Mouse (Mus musculus): ENCODE measurements at regions not wholly inside any gene's neighbourhood (a gene's known extent, or its start where the extent isn't known, plus 50 kb on each side); places are given as distances from the start of the nearest gene placed in this dataset.
"Not testable (repeated sequence)": the region's sequence is repeated elsewhere in the genome, so short reads cannot be mapped to it uniquely, and the experiment has no call there.

DNA sequence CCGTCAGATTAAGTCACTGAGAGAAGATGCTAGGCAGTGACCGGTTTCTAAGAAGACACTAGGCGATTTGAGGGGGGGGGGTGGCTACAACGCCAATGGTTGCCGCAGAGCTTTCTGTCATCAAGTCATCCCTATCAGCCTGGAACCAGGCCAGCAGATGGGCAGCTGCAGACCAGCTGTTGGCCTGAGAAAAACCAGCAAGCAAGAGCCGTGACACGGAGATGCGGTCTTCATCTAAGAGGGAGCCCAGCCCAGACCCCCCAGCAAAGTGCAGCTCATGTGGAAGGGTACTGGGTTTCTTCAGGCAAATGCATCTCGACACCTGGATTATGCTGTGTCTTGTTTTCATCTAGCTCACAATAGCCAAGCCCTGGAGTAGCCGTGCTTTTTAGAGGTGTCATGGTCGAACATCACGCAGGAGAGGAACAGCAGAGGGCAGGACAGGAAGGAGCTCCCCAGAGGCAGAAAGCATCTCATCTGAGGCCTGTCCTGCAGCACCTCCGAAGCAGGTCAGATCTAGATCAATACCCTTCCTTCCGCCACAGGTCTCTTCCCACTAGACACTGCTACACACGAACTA is 76.3 kb downstream of the Cpn2 start:
- no peak for DNase-seq

DNA sequence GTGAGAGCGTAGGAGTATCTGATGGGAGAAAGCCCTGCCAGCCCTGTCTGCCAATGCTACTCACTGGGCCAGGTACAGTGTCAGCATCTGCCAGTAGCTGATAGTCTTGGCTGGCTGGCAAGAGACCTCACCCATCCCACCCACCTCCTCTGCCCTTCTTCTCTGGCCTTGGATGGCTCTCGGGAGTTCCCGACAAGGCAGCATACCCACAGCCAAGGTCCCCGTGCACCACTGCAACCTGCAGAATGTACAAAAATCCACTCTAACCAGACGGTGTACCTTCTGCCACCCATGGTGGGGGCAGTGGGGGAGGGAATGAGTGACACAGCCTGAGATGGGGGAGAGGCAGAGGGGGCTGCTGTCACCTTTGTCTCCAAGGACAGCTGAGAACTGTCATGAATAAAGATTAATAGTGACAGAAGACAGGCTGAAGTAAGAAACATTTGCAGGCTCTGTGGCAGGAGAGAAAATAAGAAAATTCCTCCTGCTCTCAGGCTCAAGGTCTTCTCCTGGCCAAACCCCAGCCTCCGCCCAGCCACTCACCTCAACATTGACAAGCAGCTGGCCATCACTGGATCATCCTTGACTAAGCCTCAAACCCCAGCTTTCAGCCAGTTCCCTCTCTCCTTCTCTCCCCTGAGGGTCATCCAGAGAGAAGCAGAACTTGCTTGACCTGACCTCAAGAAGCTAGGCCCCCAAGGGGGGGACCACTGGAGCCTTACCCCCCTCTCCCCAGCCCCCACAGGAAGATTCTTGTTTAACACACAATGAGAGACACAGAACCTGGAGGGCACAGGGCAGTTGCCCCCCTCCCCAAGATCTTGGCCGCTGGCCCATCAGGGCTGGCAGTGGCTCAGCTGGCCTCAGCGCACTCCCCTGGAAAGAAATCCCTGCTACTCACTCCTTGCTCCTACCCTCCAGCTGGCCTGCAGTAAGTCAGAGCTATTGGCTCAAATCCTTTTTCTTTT is 73.7 kb downstream of the Cpn2 start:
- peak; percentile 62 for DNase-seq

DNA sequence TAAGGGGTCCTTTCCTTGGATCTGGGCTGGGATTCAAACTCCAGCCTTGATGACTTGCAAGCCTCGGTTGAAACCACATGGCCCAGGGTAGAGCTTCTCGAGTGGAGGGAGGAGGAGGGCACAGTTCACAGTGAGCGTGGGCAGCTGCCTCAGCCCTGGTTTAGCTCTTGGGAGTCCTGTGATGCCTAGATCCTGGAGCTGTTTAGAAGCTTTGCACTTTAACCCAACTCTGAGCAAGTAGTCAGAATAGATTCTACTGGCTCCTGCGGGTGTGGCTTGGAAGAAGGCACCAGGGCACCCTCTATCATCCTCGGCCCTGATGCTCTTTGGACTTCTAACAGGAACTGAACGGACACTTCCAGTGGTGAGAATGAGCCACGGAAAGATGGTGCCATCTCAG is 72.5 kb downstream of the Cpn2 start:
- no peak for DNase-seq

DNA sequence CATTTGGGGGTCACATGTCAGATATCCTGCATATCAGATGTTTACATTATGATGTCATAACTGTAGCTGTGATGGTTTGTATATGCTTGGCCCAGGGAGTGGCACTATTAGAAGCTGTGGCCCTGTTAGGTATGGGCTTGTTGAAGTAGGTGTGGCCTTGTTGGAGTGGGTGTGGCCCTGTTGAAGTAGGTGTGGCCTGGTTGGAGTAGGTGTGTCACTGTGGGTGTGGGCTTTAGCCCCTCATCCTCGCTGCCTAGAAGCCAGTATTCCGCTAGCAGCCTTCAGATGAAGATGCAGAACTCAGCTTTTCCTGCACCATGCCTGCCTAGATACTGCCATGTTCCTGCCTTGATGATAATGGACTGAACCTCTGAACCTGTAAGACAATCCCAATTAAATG is 71.4 kb downstream of the Cpn2 start:
- not testable (repeated sequence) for DNase-seq

DNA sequence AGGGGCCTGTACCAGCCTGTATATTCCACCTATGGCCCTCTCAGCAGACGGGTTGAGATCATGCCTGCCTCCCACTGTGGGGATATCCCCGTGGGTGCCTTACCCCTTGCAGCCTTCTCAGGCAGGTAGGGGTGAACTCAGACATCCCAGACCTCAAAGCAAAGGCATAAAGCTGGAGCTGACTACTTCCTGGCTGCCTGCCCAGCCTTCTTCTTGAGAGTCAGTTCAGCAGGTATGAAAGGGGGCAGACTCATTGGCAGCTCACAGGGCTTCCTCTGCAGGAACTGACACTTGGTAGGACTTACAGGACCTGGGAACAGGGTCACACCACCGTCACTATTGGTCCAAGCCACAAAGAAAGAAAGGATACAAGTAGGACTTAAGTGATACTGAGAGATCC is 69.9 kb downstream of the Cpn2 start:
- DNase-seq, result no peak

DNA sequence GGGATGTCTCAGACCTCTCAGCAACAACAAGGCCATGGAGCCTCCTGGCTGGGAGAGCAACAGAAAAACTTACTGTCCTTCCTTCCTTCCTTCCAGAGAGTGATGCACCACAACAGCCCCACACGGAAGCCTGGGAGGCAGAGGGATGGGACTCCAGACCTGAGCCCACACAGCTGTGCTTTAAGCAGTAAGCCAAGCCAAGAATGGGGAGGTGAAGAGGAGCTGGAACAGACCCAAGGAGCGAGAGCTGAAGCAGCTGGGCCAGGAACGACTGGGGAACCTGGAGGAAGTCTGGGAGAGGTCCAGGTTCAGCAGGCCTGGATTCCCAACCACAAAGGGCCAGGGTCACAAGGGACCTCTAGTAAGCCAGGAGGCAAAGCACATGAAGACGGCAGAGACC is 67.5 kb downstream of the Cpn2 start:
- no peak for DNase-seq

DNA sequence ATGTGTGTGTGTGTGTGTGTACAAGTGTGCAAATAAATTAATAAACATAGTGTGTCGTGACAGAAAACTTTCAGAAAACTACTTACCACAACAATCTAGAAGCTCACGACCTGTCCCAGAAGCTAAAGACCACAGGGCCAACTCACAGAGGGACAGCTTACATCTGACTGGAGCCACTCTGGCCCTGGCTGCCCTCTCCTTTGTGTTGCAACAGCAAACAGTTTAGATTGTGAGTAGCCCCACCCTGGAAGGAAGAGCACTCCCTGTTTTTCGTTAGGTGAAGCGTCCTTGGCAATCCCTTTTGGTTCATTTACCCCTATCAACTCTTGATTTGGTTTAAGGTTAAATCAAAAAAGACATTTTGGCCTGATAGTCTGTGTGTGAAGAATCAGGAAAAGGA is 63.2 kb downstream of the Cpn2 start:
- DNase-seq, result no peak

DNA sequence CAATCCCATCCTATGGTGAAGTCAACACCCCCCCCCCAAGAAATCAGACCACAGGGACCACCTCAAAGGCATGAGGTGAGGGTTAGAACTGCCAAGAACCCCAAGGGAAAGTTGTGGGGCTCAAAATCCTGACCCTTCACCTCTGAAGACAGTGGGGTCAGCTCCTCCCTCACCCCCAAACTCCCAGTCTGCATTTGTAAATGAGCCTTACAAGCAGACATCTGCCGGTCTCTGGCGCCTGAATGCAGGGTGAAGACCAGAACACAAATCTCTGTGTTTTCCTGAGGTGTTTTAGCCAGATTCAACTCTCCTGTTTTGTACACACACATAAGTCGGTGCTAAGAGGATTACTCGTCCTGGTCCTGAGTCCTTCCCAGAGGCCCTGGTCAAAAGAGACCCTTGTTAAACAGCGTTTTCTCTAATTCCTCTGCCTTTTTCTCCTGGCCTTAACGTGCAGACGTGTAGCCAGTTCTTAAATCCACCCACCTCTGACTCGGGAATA is 61.9 kb downstream of the Cpn2 start:
- DNase-seq, result no peak

DNA sequence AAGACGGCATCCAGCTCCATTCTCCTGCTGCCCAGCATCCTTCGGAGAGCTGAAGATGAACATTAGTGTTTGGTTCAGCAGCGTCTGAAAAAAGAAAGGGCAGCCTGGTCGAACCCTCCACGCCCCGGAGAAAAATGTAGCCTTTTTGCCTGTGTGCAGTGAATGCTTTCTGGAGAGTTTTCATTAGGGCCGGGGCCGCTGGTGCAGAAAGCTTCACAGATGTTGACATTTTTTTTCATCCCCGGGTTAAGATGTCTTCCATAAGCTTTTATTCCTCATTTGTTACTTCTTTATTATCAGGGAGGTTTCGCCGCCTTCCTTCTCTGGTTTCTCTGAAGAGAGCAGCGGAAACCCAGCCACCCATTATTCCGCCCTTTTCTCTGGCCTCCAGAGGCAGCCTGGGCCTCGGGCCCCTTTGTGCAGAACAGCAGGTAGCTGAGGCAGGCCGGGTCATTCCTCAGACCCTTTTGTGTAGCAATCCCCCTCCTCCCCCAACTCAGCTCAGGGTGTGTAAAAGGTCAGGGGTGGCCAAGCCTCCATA is 61.4 kb downstream of the Cpn2 start:
- no peak for DNase-seq

Data from gastrocnemius, postnatal 25 days (tissue).